Mouse (Mus musculus): ENCODE results near the gene Gm49661. TPM values are rescaled to one million over a fixed set of nuclear protein-coding genes. Genes with fewer than 3 reads are reported as not detected.
A peak's percentile ranks its signal among the peaks of the same experiment; 100 is the strongest.

Gene Gm49661
- polyA plus RNA-seq, 1 experiment from 2014 or later = not detected

- Histone ChIP-seq H3K4me1 (peaks cover 39% of the 10 kb centered on the region), H3K27ac (peak overlapping the region; percentile 89), H3K4me2 (peak overlapping the region; percentile 96), H3K27me3 (peaks cover 57% of the 10 kb centered on the region), H3K9ac (peak overlapping the region; percentile 80), H3K36me3 (replicated peaks) (no peaks in the 10 kb centered on the region), H3K4me3 (replicated peaks) (peak overlapping the region; percentile 69), H3K9me3 (no peaks in the 10 kb centered on the region)
- peak; percentile 34 for ATAC-seq (ENCODE audit: low FRiP score)
- WGBS = 16% methylated on average over 23 of the region's 23 CpGs
Observed at GRCm38 (mm10) chr8:84936041-84936961, 32.9 kb downstream of the Gm49661 start.

- no peak; the same call in 1 of the 2 replicates for ATAC-seq (ENCODE audit: low FRiP score)
- 8% methylated on average over 14 of the region's 14 CpGs for WGBS
- Histone ChIP-seq H3K36me3 (replicated peaks) (peaks cover 3% of the 10 kb centered on the region), H3K27me3 (peaks cover 56% of the 10 kb centered on the region), H3K4me2 (peak overlapping the region; percentile 96), H3K9ac (peak overlapping the region; percentile 80; the same call in 1 of the 2 replicates), H3K4me1 (peaks cover 39% of the 10 kb centered on the region), H3K4me3 (replicated peaks) (peak overlapping the region; percentile 69), H3K27ac (peak overlapping the region; percentile 89), H3K9me3 (no peaks in the 10 kb centered on the region)
Observed at GRCm38 (mm10) chr8:84935489-84935888, 33.7 kb downstream of the Gm49661 start.

- peaks cover 62% of the 10 kb centered on the region for H3K27me3 ChIP-seq
- under 1% methylated on average over 15 of the region's 15 CpGs for WGBS
- H3K4me2 ChIP-seq = peak overlapping the region; percentile 96
- no peak overlapping the region for H3K9ac ChIP-seq
- H3K36me3 ChIP-seq (replicated peaks) = peaks cover 6% of the 10 kb centered on the region
- peaks cover 39% of the 10 kb centered on the region for H3K4me1 ChIP-seq
- H3K27ac ChIP-seq = peak overlapping the region; percentile 89
- H3K9me3 ChIP-seq = no peaks in the 10 kb centered on the region
- peak overlapping the region; percentile 69 for H3K4me3 ChIP-seq (replicated peaks)
- ATAC-seq (ENCODE audit: low FRiP score) = peak; percentile 84
Observed at GRCm38 (mm10) chr8:84934860-84935259, 34.4 kb downstream of the Gm49661 start.

- Histone ChIP-seq H3K27ac (0 out of 2 replicates have a peak overlapping the region, but pooled peaks have one; percentile 89), H3K36me3 (replicated peaks) (peaks cover 6% of the 10 kb centered on the region), H3K27me3 (peaks cover 66% of the 10 kb centered on the region), H3K9me3 (no peaks in the 10 kb centered on the region), H3K9ac (0 out of 2 replicates have a peak overlapping the region, but pooled peaks have one; percentile 14), H3K4me1 (peaks cover 45% of the 10 kb centered on the region), H3K4me3 (replicated peaks) (peak overlapping the region; percentile 69; the same call in 1 of the 2 replicates), H3K4me2 (peak overlapping the region; percentile 96)
- ATAC-seq (ENCODE audit: low FRiP score) = no peak
- 87% methylated on average over 16 of the region's 16 CpGs for WGBS
Observed at GRCm38 (mm10) chr8:84933767-84934559, 35.3 kb downstream of the Gm49661 start.

GRCm38 (mm10) chr8:84930582-84930981 is 38.7 kb downstream of the Gm49661 start:
- H3K36me3 ChIP-seq (replicated peaks) = peaks cover 14% of the 10 kb centered on the region
- whole genome bisulfite sequencing = 88% methylated on average over 13 of the region's 13 CpGs
- H3K27me3 ChIP-seq = peaks cover 53% of the 10 kb centered on the region
- H3K4me3 ChIP-seq (replicated peaks) = no peak overlapping the region
- no peak overlapping the region for H3K4me2 ChIP-seq
- no peaks in the 10 kb centered on the region for H3K9me3 ChIP-seq
- H3K9ac ChIP-seq = no peak overlapping the region
- no peak overlapping the region for H3K27ac ChIP-seq
- ATAC-seq (ENCODE audit: low FRiP score) = no peak
- H3K4me1 ChIP-seq = peaks cover 36% of the 10 kb centered on the region

- Histone ChIP-seq H3K4me3 (replicated peaks) (peak overlapping the region; percentile 45), H3K4me2 (peak overlapping the region; percentile 75), H3K36me3 (replicated peaks) (peaks cover 26% of the 10 kb centered on the region), H3K9ac (peak overlapping the region; percentile 59), H3K27ac (no peak overlapping the region), H3K4me1 (peaks cover 17% of the 10 kb centered on the region), H3K27me3 (peaks cover 37% of the 10 kb centered on the region), H3K9me3 (no peaks in the 10 kb centered on the region)
- 2% methylated on average over 45 of the region's 52 CpGs for WGBS
- peak; percentile 84 for ATAC-seq (ENCODE audit: low FRiP score)
Observed at GRCm38 (mm10) chr8:84928456-84929306, 40.6 kb downstream of the Gm49661 start.

- ATAC-seq (ENCODE audit: low FRiP score) = no peak
- H3K4me1 ChIP-seq = peaks cover 15% of the 10 kb centered on the region
- no peak overlapping the region for H3K4me2 ChIP-seq
- H3K27ac ChIP-seq = no peak overlapping the region
- H3K9ac ChIP-seq = no peak overlapping the region
- peaks cover 33% of the 10 kb centered on the region for H3K36me3 ChIP-seq (replicated peaks)
- no peak overlapping the region for H3K4me3 ChIP-seq (replicated peaks)
- WGBS = 87% methylated on average over 1 of the region's 1 CpGs
- peaks cover 34% of the 10 kb centered on the region for H3K27me3 ChIP-seq
- no peaks in the 10 kb centered on the region for H3K9me3 ChIP-seq
Observed at GRCm38 (mm10) chr8:84927513-84927912, 41.7 kb downstream of the Gm49661 start.

GRCm38 (mm10) chr8:84925557-84925956 is 43.7 kb downstream of the Gm49661 start:
- Histone ChIP-seq H3K4me1 (peaks cover 15% of the 10 kb centered on the region), H3K36me3 (replicated peaks) (peaks cover 47% of the 10 kb centered on the region), H3K9me3 (no peaks in the 10 kb centered on the region), H3K9ac (no peak overlapping the region), H3K4me2 (no peak overlapping the region), H3K27ac (no peak overlapping the region), H3K27me3 (peaks cover 20% of the 10 kb centered on the region), H3K4me3 (replicated peaks) (no peak overlapping the region)
- no peak for ATAC-seq (ENCODE audit: low FRiP score)
- WGBS = 89% methylated on average over 7 of the region's 7 CpGs

GRCm38 (mm10) chr8:84921596-84921995 is 47.6 kb downstream of the Gm49661 start:
- no peaks in the 10 kb centered on the region for H3K4me1 ChIP-seq
- no peak overlapping the region for H3K4me2 ChIP-seq
- no peaks in the 10 kb centered on the region for H3K9me3 ChIP-seq
- H3K4me3 ChIP-seq (replicated peaks) = no peak overlapping the region
- H3K36me3 ChIP-seq (replicated peaks) = peaks cover 67% of the 10 kb centered on the region
- H3K9ac ChIP-seq = no peak overlapping the region
- no peak for ATAC-seq (ENCODE audit: low FRiP score)
- H3K27ac ChIP-seq = no peak overlapping the region
- H3K27me3 ChIP-seq = peaks cover 26% of the 10 kb centered on the region
- WGBS = 93% methylated on average over 2 of the region's 2 CpGs

- Histone ChIP-seq H3K9me3 (no peaks in the 10 kb centered on the region), H3K9ac (no peak overlapping the region), H3K27ac (no peak overlapping the region), H3K36me3 (replicated peaks) (peaks cover 83% of the 10 kb centered on the region), H3K4me1 (no peaks in the 10 kb centered on the region), H3K4me3 (replicated peaks) (no peak overlapping the region), H3K4me2 (no peak overlapping the region), H3K27me3 (peaks cover 49% of the 10 kb centered on the region)
- ATAC-seq (ENCODE audit: low FRiP score) = no peak
- WGBS = 92% methylated on average over 15 of the region's 15 CpGs
Observed at GRCm38 (mm10) chr8:84918646-84919045, 50.6 kb downstream of the Gm49661 start.

GRCm38 (mm10) chr8:84917781-84918180 is 51.5 kb downstream of the Gm49661 start:
- Histone ChIP-seq H3K4me3 (replicated peaks) (no peak overlapping the region), H3K9ac (no peak overlapping the region), H3K36me3 (replicated peaks) (peaks cover 81% of the 10 kb centered on the region), H3K27me3 (peaks cover 57% of the 10 kb centered on the region), H3K4me2 (no peak overlapping the region), H3K9me3 (no peaks in the 10 kb centered on the region), H3K27ac (no peak overlapping the region), H3K4me1 (peaks cover 8% of the 10 kb centered on the region)
- ATAC-seq (ENCODE audit: low FRiP score) = no peak
- 30% methylated on average over 20 of the region's 20 CpGs for WGBS

Data from forebrain, embryonic 12.5 days (tissue).